Mouse (Mus musculus) liver, adult 2 months (tissue): ENCODE measurements around the gene Zc3h7b.

Experiments
- CTCF ChIP-seq: fragments of 200-500 bp; IDR thresholded peaks from 2 replicates; pipeline ENCODE4 v1.5.1; 2011; ENCODE audit warnings: low read depth, low read length, control low read depth
- POLR2A ChIP-seq: fragments of 200-500 bp; IDR thresholded peaks from 2 replicates; pipeline ENCODE4 v1.6.1; 2011; ENCODE audit warnings: low read length, control low read depth; ENCODE audit not compliant: insufficient read depth; ENCODE audit errors: extremely low read depth

DNA sequence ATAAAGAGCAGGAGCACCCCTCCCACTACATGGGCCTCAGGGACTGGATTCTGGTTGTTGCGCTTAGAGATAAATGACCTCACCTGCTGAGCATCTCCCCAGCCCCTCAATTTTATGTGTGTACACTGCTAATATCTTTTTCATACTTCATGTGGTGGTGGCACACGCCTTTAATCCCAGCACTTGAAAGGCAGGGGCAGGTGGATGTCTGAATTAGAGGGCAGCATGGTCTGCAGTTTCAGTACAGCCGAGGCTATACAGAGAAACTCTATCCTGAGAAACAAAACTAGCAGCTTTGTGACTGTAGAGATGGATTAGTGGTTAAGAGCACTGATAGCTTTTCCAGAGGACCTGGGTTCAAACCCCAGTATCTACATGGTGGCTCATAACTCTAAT is 41.8 kb upstream of the Zc3h7b start:
- TF ChIP-seq POLR2A = no peak
- no peak for TF ChIP-seq CTCF
